Mouse (Mus musculus) limb, embryonic 10.5 days (tissue): ENCODE results near the gene Nkx3-2. TPM values are rescaled to one million over a fixed set of nuclear protein-coding genes. Genes with fewer than 3 reads are reported as not detected.

ENCODE experiments used
- DNase-seq: peaks from one replicate; pipeline ENCODE4 v3.0.0-alpha.2; 2017; ENCODE audit warnings: low spot score
- H3K27ac ChIP-seq: fragments of 300-500 bp; sonication (generic); 2 replicates; pipeline ENCODE4 v1.5.1; 2016; ENCODE audit warnings: mild to moderate bottlenecking
- H3K27me3 ChIP-seq: fragments of 300-500 bp; sonication (generic); 2 replicates; pipeline ENCODE4 v1.6.1; 2016; ENCODE audit warnings: low read depth, mild to moderate bottlenecking; ENCODE audit not compliant: poor library complexity, severe bottlenecking
- H3K36me3 ChIP-seq: fragments of 300-500 bp; sonication (generic); 2 replicates; pipeline ENCODE4 v1.6.1; 2016; ENCODE audit warnings: mild to moderate bottlenecking, moderate library complexity
- H3K4me1 ChIP-seq: fragments of 300-500 bp; sonication (generic); 2 replicates; pipeline ENCODE4 v1.6.1; 2016
- H3K4me3 ChIP-seq: fragments of 300-500 bp; sonication (generic); 2 replicates; pipeline ENCODE4 v1.5.1; 2016; ENCODE audit warnings: mild to moderate bottlenecking, moderate library complexity
- H3K9me3 ChIP-seq: fragments of 300-500 bp; sonication (generic); replicated peaks from 2 replicates; pipeline ENCODE4 v1.6.1; 2016; ENCODE audit warnings: mild to moderate bottlenecking
- WGBS: fragments of 180-500 bp; shearing (Covaris S2); methylation state at CpG from one replicate; pipeline ENCODE4 v1.1.7; 2016; 5-methylcytosine and 5-hydroxymethylcytosine counted together
- polyA plus RNA-seq: library from polyadenylated mRNA; unstranded; fragments of >200 nt; fragmentation: Nextera tagmentation; extraction: Ambion mirVana; gene quantifications from 2 replicates; pipeline ENCODE4 v1.2.1, GENCODE M21; 2016

Gene Nkx3-2
- polyA plus RNA-seq, 1 experiment from 2014 or later: 0.50 TPM

- H3K27me3 ChIP-seq: peaks cover 11% of the 10 kb centered on the region
- 85% methylated on average over 1 of the region's 1 CpGs for WGBS
- no peak for DNase-seq
- no peaks in the 10 kb centered on the region for H3K9me3 ChIP-seq
- H3K27ac ChIP-seq: no peak overlapping the region
- H3K4me3 ChIP-seq: no peak overlapping the region
- peaks cover 5% of the 10 kb centered on the region; the same call in 1 of the 2 replicates for H3K4me1 ChIP-seq
- H3K36me3 ChIP-seq: no peaks in the 10 kb centered on the region
Observed at GRCm38 (mm10) chr5:41727017-41727416, 37.3 kb downstream of the Nkx3-2 start.

- H3K4me1 ChIP-seq: peaks cover 5% of the 10 kb centered on the region; the same call in 1 of the 2 replicates
- H3K36me3 ChIP-seq: no peaks in the 10 kb centered on the region
- H3K27ac ChIP-seq: no peak overlapping the region
- H3K4me3 ChIP-seq: no peak overlapping the region
- 91% methylated on average over 6 of the region's 6 CpGs for WGBS
- DNase-seq: no peak
- H3K27me3 ChIP-seq: no peaks in the 10 kb centered on the region; the same call in 1 of the 2 replicates
- H3K9me3 ChIP-seq: no peaks in the 10 kb centered on the region
Observed at GRCm38 (mm10) chr5:41725573-41725972, 38.7 kb downstream of the Nkx3-2 start.

Other genes starting within 250 kb of the Nkx3-2 start
- gene Rab28, start 56.3 kb downstream of the Nkx3-2 start, polyA plus RNA-seq: 54.3 and 63.2 TPM in 2 replicates
- gene Bod1l, start 79.8 kb upstream of the Nkx3-2 start, polyA plus RNA-seq: 15.7 and 18.5 TPM in 2 replicates